Mouse (Mus musculus) heart, adult 2 months (tissue): Measurements from ENCODE around the gene Cyb5r1. TPM values are rescaled to one million over a fixed set of nuclear protein-coding genes. Genes with fewer than 3 reads are reported as not detected.

Experiments used
- DNase-seq, 2 experiments: peaks; one replicate each; pipeline ENCODE4 v3.0.0; 2021
- H3K27ac ChIP-seq: fragments of 200-600 bp; 2 replicates; pipeline ENCODE4 v1.8.1; 2022
- H3K27me3 ChIP-seq: fragments of 200-500 bp; 2 replicates; pipeline ENCODE4 v1.6.1; 2012; ENCODE audit warnings: mild to moderate bottlenecking, low read length, inconsistent platforms, mixed read lengths; ENCODE audit not compliant: control insufficient read depth, insufficient read depth
- H3K36me3 ChIP-seq: fragments of 200-500 bp; 2 replicates; pipeline ENCODE4 v1.6.1; 2012; ENCODE audit warnings: low read length, inconsistent platforms; ENCODE audit not compliant: control insufficient read depth, insufficient read depth
- H3K4me1 ChIP-seq: fragments of 200-500 bp; 2 replicates; pipeline ENCODE4 v1.6.1; 2011; ENCODE audit warnings: low read length; ENCODE audit not compliant: control insufficient read depth, insufficient read depth
- H3K4me3 ChIP-seq: fragments of 200-600 bp; 2 replicates; pipeline ENCODE4 v1.8.1; 2022
- H3K79me2 ChIP-seq: fragments of 200-500 bp; replicated peaks from 2 replicates; pipeline ENCODE4 v1.6.1; 2012; ENCODE audit warnings: mild to moderate bottlenecking, inconsistent platforms, low read length, moderate library complexity, mixed read lengths; ENCODE audit not compliant: control insufficient read depth, insufficient read depth
- H3K9ac ChIP-seq: fragments of 200-500 bp; 2 replicates; pipeline ENCODE4 v1.6.1; 2012; ENCODE audit warnings: low read depth, mild to moderate bottlenecking, control low read depth, inconsistent platforms, low read length, mixed read lengths
- CTCF ChIP-seq: fragments of 200-600 bp; IDR thresholded peaks from 2 replicates; pipeline ENCODE4 v1.8.1; 2022; ENCODE audit warnings: antibody characterized with exemption, mild to moderate bottlenecking, moderate library complexity
- EP300 ChIP-seq: fragments of 200-500 bp; IDR thresholded peaks from 2 replicates; pipeline ENCODE4 v1.6.1; 2011; ENCODE audit warnings: low read depth, low read length, control low read depth; ENCODE audit not compliant: insufficient read depth
- POLR2A ChIP-seq: fragments of 200-500 bp; IDR thresholded peaks from 2 replicates; pipeline ENCODE4 v1.6.1; 2011; ENCODE audit warnings: mild to moderate bottlenecking, low read depth, low read length, control low read depth; ENCODE audit not compliant: insufficient read depth
- WGBS: fragments of 180-500 bp; shearing (Covaris S2); methylation state at CpG from one replicate; pipeline ENCODE4 v1.1.7; 2018; 5-methylcytosine and 5-hydroxymethylcytosine counted together
- intact Hi-C: fragments of 180-260 bp; cut with DNase I; formaldehyde crosslinking; loops from one replicate; pipeline ENCODE4 v1.15.1; 2025
- polyA plus RNA-seq: library from polyadenylated mRNA; depleted of rRNA; stranded (reverse); fragments of >200 nt; gene quantifications from 2 replicates; pipeline ENCODE4 v1.2.3, GENCODE M21; 2012; rRNA removed
- total RNA-seq, 2 experiments: library from RNA; stranded (reverse); gene quantifications; 2 replicates each; pipeline ENCODE4 v1.2.3; 2021

Gene Cyb5r1
- total and polyA plus RNA-seq, 3 experiments, result 21.0 to 42.8 (median 24.1) TPM

- TF ChIP-seq CTCF (peak; percentile 52), EP300 (no peak), POLR2A (peak; percentile 81)
- H3K27me3 ChIP-seq, result no peaks in the 10 kb centered on the region
- H3K9ac ChIP-seq, result peak within 1 kb of the TSS; percentile 100
- peaks cover 1% of the 10 kb centered on the region for H3K79me2 ChIP-seq
- intact Hi-C loops, result loop anchor here (1.0 to 2.0 kb wide), 3 partner anchors 38 to 94 kb away; partner anchors contain the start of genes Rabif and Tmem183a
- WGBS, result under 1% methylated on average over 61 of the region's 61 CpGs
- H3K27ac ChIP-seq, result peak within 1 kb of the TSS; percentile 92
- H3K4me1 ChIP-seq, result peaks cover 3% of the 10 kb centered on the region; the same call in 1 of the 2 replicates
- peak; percentile 94 to 98 for DNase-seq
- peak within 1 kb of the TSS; percentile 71 for H3K4me3 ChIP-seq
- peaks cover 2% of the 10 kb centered on the region; the same call in 1 of the 2 replicates for H3K36me3 ChIP-seq
Measured at GRCm38 (mm10) chr1:134454904-134455824, 49.8 kb downstream of the Cyb5r1 start, which contains the start of gene Klhl12. Klhl12 (plus strand) TSS chr1:134455531.

DNA sequence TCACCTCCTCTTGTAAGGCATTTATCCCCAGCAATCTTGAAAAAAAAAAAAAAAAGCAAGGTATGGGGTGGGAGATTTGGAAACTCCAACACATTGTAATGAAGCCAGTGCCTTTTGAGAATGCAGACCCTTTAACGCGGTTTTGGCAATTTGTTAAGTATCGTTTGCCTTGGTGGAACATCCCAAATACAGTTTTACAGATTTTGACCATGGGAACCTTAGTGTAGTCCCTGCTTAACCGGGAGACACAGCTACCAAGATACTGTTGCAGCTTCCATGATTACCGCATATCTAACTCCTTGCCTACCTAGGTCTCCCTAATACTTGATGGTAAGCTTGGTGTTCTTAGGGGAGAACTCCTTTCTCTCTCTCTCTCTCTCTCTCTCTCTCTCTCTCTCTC, 50.7 kb downstream of the Cyb5r1 start:
- no peak for DNase-seq
- Histone ChIP-seq H3K79me2 (peaks cover 1% of the 10 kb centered on the region), H3K36me3 (peaks cover 2% of the 10 kb centered on the region), H3K9ac (no peak overlapping the region; the same call in 1 of the 2 replicates), H3K27me3 (no peaks in the 10 kb centered on the region), H3K4me3 (peak overlapping the region; percentile 71), H3K4me1 (peaks cover 3% of the 10 kb centered on the region; the same call in 1 of the 2 replicates), H3K27ac (peak overlapping the region; percentile 92; the same call in 1 of the 2 replicates)
- TF ChIP-seq EP300, result no peak
- TF ChIP-seq CTCF, result no peak
- WGBS, result 22% methylated on average over 5 of the region's 5 CpGs
- intact Hi-C loops, result no loop called here

- no peaks in the 10 kb centered on the region for H3K27me3 ChIP-seq
- H3K79me2 ChIP-seq, result peaks cover 1% of the 10 kb centered on the region
- intact Hi-C loops, result no loop called here
- TF ChIP-seq EP300, result no peak
- no peak for TF ChIP-seq POLR2A
- no peak for TF ChIP-seq CTCF
- no peak for DNase-seq
- H3K36me3 ChIP-seq, result peaks cover 2% of the 10 kb centered on the region
- H3K4me1 ChIP-seq, result peaks cover 3% of the 10 kb centered on the region; the same call in 1 of the 2 replicates
- no peak overlapping the region for H3K4me3 ChIP-seq
- WGBS, result 89% methylated on average over 7 of the region's 7 CpGs
- H3K9ac ChIP-seq, result no peak overlapping the region
- H3K27ac ChIP-seq, result no peak overlapping the region
Measured at GRCm38 (mm10) chr1:134458139-134458727, 52.9 kb downstream of the Cyb5r1 start.

DNA sequence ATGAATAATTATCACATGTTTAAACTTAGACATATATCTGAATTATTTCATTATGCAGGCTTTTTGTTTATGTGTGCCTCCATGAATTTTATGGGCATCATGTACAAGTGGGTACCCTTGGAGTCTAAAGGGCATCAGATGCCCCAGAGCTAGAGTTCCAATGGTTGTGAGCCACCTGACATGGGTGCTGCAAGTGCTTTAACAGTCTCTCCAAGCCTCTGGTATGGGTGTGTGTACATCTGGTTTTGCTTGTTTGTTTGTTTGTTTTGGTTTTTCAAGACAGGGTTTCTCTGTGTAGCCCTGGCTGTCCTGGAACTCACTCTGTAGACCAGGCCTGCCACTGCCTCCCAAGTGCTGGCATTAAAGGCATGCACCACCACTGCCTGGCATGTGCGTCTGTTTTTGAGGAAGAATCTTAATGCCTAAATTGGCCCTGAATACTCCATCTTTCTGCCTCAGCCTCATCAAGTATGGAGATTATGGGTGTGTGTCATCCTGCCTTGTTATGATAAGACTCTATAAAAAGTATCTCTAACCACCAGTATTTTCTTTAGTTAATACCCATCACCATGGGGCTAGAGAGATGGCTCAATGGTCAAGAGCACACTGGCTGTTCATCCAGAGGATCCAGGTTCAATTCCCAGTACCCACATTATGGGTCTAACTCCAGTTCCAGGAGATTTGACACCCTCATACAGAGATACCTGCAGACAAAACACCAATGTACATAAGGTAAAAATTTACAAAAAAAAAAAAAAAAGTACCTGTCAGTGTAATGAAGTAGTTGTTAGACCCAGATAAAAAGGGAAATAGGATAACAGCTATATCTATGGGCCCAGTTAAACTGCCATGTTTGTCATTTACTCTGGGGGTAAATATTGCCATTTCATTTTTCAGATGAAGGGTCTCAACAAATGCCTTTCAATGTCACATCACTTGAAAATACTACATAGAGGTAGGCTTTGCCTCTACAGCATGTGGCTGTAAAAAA, 55.2 kb downstream of the Cyb5r1 start:
- no peaks in the 10 kb centered on the region; the same call in none of the 2 replicates for H3K79me2 ChIP-seq
- H3K4me1 ChIP-seq, result peaks cover 3% of the 10 kb centered on the region; the same call in 1 of the 2 replicates
- WGBS, result 86% methylated on average over 1 of the region's 1 CpGs
- H3K9ac ChIP-seq, result no peak overlapping the region
- no peak overlapping the region for H3K4me3 ChIP-seq
- TF ChIP-seq EP300 (no peak), CTCF (no peak), POLR2A (no peak)
- no peak overlapping the region for H3K27ac ChIP-seq
- intact Hi-C loops, result no loop called here
- H3K27me3 ChIP-seq, result no peaks in the 10 kb centered on the region
- DNase-seq, result no peak
- peaks cover 2% of the 10 kb centered on the region for H3K36me3 ChIP-seq

Other genes starting within 250 kb of the Cyb5r1 start
- under 1 TPM; 0.94 to 0.96 TPM for gene Chil1, start 223.4 kb upstream of the Cyb5r1 start, total RNA-seq
- 1.7 and 2.7 TPM in 2 replicates for gene Chil1, start 223.4 kb upstream of the Cyb5r1 start, polyA plus RNA-seq
- not detected for gene Mybph, start 212.1 kb upstream of the Cyb5r1 start, total RNA-seq
- gene Mybph, start 212.1 kb upstream of the Cyb5r1 start, polyA plus RNA-seq, result 0.16 and 0.18 TPM in 2 replicates
- 10 to 100 TPM in 1 of 2 experiments, 1 to 10 TPM in 1; 9.6 to 15.0 TPM for gene Adora1, start 170.1 kb upstream of the Cyb5r1 start, total RNA-seq
- 18.6 and 19.4 TPM in 2 replicates for gene Adora1, start 170.1 kb upstream of the Cyb5r1 start, polyA plus RNA-seq
- gene Myog, start 115.6 kb upstream of the Cyb5r1 start, total RNA-seq, result not detected
- not detected in 2 replicates for gene Myog, start 115.6 kb upstream of the Cyb5r1 start, polyA plus RNA-seq
- gene Ppfia4, start 72.6 kb upstream of the Cyb5r1 start, total RNA-seq, result under 1 TPM; 0.80 to 0.94 TPM
- gene Ppfia4, start 72.6 kb upstream of the Cyb5r1 start, polyA plus RNA-seq, result 4.4 and 4.9 TPM in 2 replicates
- gene Tmem183a, start 43.6 kb upstream of the Cyb5r1 start, total RNA-seq, result 10 to 100 TPM; 17.8 to 18.7 TPM
- 22.9 and 45.8 TPM in 2 replicates for gene Tmem183a, start 43.6 kb upstream of the Cyb5r1 start, polyA plus RNA-seq
- not detected for gene 4933406M09Rik, start 19.6 kb upstream of the Cyb5r1 start, total RNA-seq
- not detected in 2 replicates for gene 4933406M09Rik, start 19.6 kb upstream of the Cyb5r1 start, polyA plus RNA-seq
- 100 to 1,000 TPM; 140 TPM for gene Adipor1, start 9.8 kb downstream of the Cyb5r1 start, total RNA-seq
- gene Adipor1, start 9.8 kb downstream of the Cyb5r1 start, polyA plus RNA-seq, result 148 and 177 TPM in 2 replicates
- gene Klhl12, start 50.0 kb downstream of the Cyb5r1 start, total RNA-seq, result 10 to 100 TPM; 20.2 to 21.8 TPM
- 9.3 and 15.7 TPM in 2 replicates for gene Klhl12, start 50.0 kb downstream of the Cyb5r1 start, polyA plus RNA-seq
- 1 to 10 TPM; 8.6 to 9.1 TPM for gene Rabif, start 89.1 kb downstream of the Cyb5r1 start, total RNA-seq
- gene Rabif, start 89.1 kb downstream of the Cyb5r1 start, polyA plus RNA-seq, result 9.1 and 14.9 TPM in 2 replicates
- gene Mgat4e, start 144.1 kb downstream of the Cyb5r1 start, total RNA-seq, result not detected
- gene Mgat4e, start 144.1 kb downstream of the Cyb5r1 start, polyA plus RNA-seq, result 0.20 TPM in 1 of 2 replicates, not detected in the other
- 10 to 100 TPM; 11.6 to 13.2 TPM for gene Kdm5b, start 154.6 kb downstream of the Cyb5r1 start, total RNA-seq
- gene Kdm5b, start 154.6 kb downstream of the Cyb5r1 start, polyA plus RNA-seq, result 3.3 and 7.0 TPM in 2 replicates
- under 1 TPM in 1 of 2 experiments, not detected in 1; 0.05 TPM for gene Syt2, start 241.1 kb downstream of the Cyb5r1 start, total RNA-seq
- 0.04 and 0.06 TPM in 2 replicates for gene Syt2, start 241.1 kb downstream of the Cyb5r1 start, polyA plus RNA-seq